Mouse (Mus musculus): ENCODE measurements around the gene Tmx2. TPM values are rescaled to one million over a fixed set of nuclear protein-coding genes. Genes with fewer than 3 reads are reported as not detected.

The Tmx2 gene
- polyA plus RNA-seq, 1 experiment = 86.0 TPM

DNA sequence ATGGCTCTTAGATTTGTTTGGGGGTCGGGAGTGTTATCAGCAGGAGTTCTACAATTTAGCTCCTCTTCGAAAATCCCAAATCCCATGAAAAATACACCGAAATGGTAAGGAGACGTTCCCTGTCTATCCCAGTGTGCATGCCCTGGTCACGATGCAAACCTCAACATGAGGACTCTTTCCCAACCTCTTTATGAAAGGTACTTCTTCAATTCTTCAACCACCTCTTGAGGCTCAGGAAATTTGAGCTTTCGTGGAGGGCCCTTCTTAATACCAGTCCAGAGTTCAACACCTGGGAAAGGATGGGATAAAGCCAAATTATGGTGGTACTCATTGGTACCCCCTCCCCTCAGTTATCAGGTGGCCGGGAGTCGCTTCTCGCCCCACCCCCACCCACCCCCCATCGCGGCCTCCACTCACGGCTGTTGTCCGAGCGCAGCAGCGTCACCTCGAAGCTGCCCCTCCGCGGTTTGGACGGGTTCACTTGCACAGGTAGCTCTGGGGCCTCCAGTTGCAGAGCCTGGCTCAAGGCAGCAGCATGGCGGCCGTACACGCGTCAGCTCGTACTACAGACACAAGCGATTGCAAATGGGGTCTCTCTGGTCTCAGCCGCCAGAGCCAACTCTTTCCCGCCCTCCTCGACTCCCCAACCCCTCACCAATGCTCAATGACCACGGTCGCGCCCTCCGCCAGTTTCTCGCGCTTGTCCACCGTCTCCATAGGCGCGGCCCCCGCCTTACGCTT lies 8.9 kb downstream of the Tmx2 start:
- Histone ChIP-seq H3K27ac (ENCODE audit: control insufficient read depth, insufficient read depth, low read depth, low read length) (peak overlapping the region; percentile 75), H3K4me3 (ENCODE audit: control insufficient read depth, low read depth, low read length) (peak overlapping the region; percentile 90), H3K4me1 (ENCODE audit: control insufficient read depth, insufficient read depth, low read length) (peaks cover 3% of the 10 kb centered on the region), H3K36me3 (ENCODE audit: control insufficient read depth, insufficient read depth, low read length) (peaks cover 3% of the 10 kb centered on the region), H3K27me3 (ENCODE audit: control insufficient read depth, insufficient read depth, low read length) (no peaks in the 10 kb centered on the region)
- TF ChIP-seq CTCF (IDR thresholded peaks at IDR 0.05; ENCODE audit: control insufficient read depth, insufficient read depth, insufficient replicate concordance, low read depth, low read length) = no peak
- no peak for TF ChIP-seq POLR2A (IDR thresholded peaks at IDR 0.05; ENCODE audit: control insufficient read depth, low read depth, low read length)

DNA sequence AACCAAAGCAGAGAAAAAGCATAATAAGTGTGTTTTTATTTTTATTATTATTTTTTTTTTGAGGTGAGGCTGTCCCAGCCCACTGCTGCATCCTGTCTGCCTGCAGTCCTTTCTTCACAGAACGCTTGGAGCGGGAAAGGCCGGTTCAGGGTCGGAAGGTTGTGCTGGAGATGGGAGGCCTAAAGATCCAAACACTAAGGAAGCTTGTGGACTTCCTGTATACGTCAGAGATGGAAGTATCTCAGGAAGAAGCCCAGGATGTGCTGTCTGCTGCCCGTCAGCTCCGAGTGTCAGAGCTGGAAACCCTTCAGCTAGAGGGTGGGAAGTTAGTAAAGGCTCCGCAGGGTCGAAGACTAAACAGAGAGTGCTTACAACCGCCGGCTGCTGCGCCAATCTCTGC lies 12.9 kb downstream of the Tmx2 start:
- Histone ChIP-seq H3K36me3 (ENCODE audit: control insufficient read depth, insufficient read depth, low read length) (no peaks in the 10 kb centered on the region), H3K4me3 (ENCODE audit: control insufficient read depth, low read depth, low read length) (no peak overlapping the region), H3K27ac (ENCODE audit: control insufficient read depth, insufficient read depth, low read depth, low read length) (no peak overlapping the region), H3K4me1 (ENCODE audit: control insufficient read depth, insufficient read depth, low read length) (peaks cover 3% of the 10 kb centered on the region), H3K27me3 (ENCODE audit: control insufficient read depth, insufficient read depth, low read length) (no peaks in the 10 kb centered on the region)
- TF ChIP-seq POLR2A (IDR thresholded peaks at IDR 0.05; ENCODE audit: control insufficient read depth, low read depth, low read length) (no peak), CTCF (IDR thresholded peaks at IDR 0.05; ENCODE audit: control insufficient read depth, insufficient read depth, insufficient replicate concordance, low read depth, low read length) (no peak)

DNA sequence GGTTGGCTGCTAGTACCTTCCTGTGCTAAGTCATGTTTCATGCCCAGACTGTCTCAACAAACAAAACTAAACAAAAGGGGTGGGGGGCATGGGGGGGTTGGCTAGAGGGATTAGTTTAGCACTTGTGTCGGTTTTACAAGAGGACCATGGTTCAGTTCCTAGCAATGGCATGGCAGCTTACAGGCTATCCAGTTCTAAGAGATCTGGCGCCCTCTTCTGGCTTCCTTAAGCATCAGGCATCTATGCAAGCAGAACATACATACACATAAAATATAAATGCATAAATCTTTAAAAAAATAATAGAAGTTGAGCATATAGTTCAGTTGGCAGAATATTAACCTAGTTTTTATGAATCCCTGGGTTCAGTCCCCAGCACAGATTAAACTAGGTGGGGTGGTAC lies 16.1 kb downstream of the Tmx2 start:
- no peaks in the 10 kb centered on the region for H3K27me3 ChIP-seq (ENCODE audit: control insufficient read depth, insufficient read depth, low read length)
- no peak for TF ChIP-seq CTCF (IDR thresholded peaks at IDR 0.05; ENCODE audit: control insufficient read depth, insufficient read depth, insufficient replicate concordance, low read depth, low read length)
- TF ChIP-seq POLR2A (IDR thresholded peaks at IDR 0.05; ENCODE audit: control insufficient read depth, low read depth, low read length) = no peak
- no peak overlapping the region for H3K27ac ChIP-seq (ENCODE audit: control insufficient read depth, insufficient read depth, low read depth, low read length)
- H3K4me3 ChIP-seq (ENCODE audit: control insufficient read depth, low read depth, low read length) = no peak overlapping the region
- H3K4me1 ChIP-seq (ENCODE audit: control insufficient read depth, insufficient read depth, low read length) = peaks cover 7% of the 10 kb centered on the region
- no peaks in the 10 kb centered on the region for H3K36me3 ChIP-seq (ENCODE audit: control insufficient read depth, insufficient read depth, low read length)

DNA sequence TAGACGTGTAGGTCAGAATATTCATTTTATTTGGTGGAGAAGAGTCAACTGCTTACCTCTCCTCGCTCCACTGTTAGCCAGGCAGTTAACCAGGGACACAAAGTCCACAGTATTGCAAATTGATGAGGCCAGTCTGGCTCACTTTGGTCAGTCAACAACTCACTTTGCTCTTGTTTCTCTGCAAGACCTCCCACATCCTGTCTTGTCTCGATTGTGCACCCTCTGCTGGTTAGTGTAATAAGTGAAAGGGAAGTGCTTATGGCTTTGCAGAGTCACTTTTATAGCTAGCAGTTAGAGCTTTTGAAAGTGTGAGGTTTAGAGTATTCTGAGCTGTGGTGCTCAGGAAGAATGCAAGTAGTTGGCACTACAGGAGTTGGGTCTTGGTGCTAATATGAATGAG lies 18.7 kb downstream of the Tmx2 start:
- Histone ChIP-seq H3K4me3 (ENCODE audit: control insufficient read depth, low read depth, low read length) (no peak overlapping the region), H3K4me1 (ENCODE audit: control insufficient read depth, insufficient read depth, low read length) (peaks cover 8% of the 10 kb centered on the region), H3K36me3 (ENCODE audit: control insufficient read depth, insufficient read depth, low read length) (no peaks in the 10 kb centered on the region), H3K27me3 (ENCODE audit: control insufficient read depth, insufficient read depth, low read length) (no peaks in the 10 kb centered on the region), H3K27ac (ENCODE audit: control insufficient read depth, insufficient read depth, low read depth, low read length) (no peak overlapping the region)
- TF ChIP-seq POLR2A (IDR thresholded peaks at IDR 0.05; ENCODE audit: control insufficient read depth, low read depth, low read length) (no peak), CTCF (IDR thresholded peaks at IDR 0.05; ENCODE audit: control insufficient read depth, insufficient read depth, insufficient replicate concordance, low read depth, low read length) (no peak)

DNA sequence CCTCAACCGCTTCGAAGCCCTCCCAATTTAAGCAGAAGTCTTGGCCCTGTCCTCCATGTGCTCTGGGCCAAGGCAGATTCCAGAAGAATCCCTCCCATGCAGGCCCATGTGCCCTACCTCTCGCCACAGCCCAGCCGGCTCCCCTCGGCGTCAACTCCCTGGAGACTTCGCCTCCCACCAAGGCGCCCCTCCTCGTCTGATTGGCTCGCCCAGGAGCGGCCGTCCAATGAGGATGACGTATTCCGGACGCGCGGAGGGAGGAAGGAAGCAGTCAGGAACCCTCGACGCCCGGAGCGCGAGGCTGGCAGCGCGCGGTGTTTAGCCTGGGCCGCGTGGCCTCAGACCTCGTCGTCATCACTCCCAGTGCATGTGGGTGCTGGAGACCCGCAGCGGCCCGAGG lies 20.1 kb downstream of the Tmx2 start, which contains the start of gene Btbd18:
Gene Btbd18 (plus strand): TSS at position 274 of the 400 bp plus-strand sequence.
- H3K27me3 ChIP-seq (ENCODE audit: control insufficient read depth, insufficient read depth, low read length) = no peaks in the 10 kb centered on the region
- peak within 1 kb of the TSS; percentile 95 for H3K4me3 ChIP-seq (ENCODE audit: control insufficient read depth, low read depth, low read length)
- H3K27ac ChIP-seq (ENCODE audit: control insufficient read depth, insufficient read depth, low read depth, low read length) = peak within 1 kb of the TSS; percentile 93
- H3K36me3 ChIP-seq (ENCODE audit: control insufficient read depth, insufficient read depth, low read length) = no peaks in the 10 kb centered on the region
- TF ChIP-seq CTCF (IDR thresholded peaks at IDR 0.05; ENCODE audit: control insufficient read depth, insufficient read depth, insufficient replicate concordance, low read depth, low read length) (no peak), POLR2A (IDR thresholded peaks at IDR 0.05; ENCODE audit: control insufficient read depth, low read depth, low read length) (peak; percentile 86)
- H3K4me1 ChIP-seq (ENCODE audit: control insufficient read depth, insufficient read depth, low read length) = peaks cover 8% of the 10 kb centered on the region

DNA sequence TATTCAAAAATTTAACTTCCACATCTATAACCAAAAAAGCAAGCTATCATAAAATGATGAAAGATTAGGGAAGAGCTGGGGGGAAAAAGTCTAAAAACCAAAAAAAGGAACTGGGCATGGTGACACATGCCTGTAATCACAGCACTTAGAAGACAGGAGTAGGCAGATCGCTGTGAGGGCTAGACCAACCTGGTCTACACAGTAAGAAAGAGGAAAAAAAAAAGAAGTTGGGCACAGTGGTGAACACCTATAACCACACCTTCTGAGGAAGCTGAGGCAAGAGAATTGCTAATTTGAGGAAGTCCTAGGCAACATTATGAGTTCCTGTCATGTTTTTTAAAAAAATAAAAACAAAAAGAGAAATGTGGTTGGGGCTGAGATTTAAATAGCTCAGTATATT lies 23.1 kb downstream of the Tmx2 start:
- Histone ChIP-seq H3K36me3 (ENCODE audit: control insufficient read depth, insufficient read depth, low read length) (no peaks in the 10 kb centered on the region), H3K27ac (ENCODE audit: control insufficient read depth, insufficient read depth, low read depth, low read length) (no peak overlapping the region), H3K4me1 (ENCODE audit: control insufficient read depth, insufficient read depth, low read length) (peaks cover 8% of the 10 kb centered on the region), H3K4me3 (ENCODE audit: control insufficient read depth, low read depth, low read length) (no peak overlapping the region), H3K27me3 (ENCODE audit: control insufficient read depth, insufficient read depth, low read length) (no peaks in the 10 kb centered on the region)
- TF ChIP-seq POLR2A (IDR thresholded peaks at IDR 0.05; ENCODE audit: control insufficient read depth, low read depth, low read length) (no peak), CTCF (IDR thresholded peaks at IDR 0.05; ENCODE audit: control insufficient read depth, insufficient read depth, insufficient replicate concordance, low read depth, low read length) (no peak)

DNA sequence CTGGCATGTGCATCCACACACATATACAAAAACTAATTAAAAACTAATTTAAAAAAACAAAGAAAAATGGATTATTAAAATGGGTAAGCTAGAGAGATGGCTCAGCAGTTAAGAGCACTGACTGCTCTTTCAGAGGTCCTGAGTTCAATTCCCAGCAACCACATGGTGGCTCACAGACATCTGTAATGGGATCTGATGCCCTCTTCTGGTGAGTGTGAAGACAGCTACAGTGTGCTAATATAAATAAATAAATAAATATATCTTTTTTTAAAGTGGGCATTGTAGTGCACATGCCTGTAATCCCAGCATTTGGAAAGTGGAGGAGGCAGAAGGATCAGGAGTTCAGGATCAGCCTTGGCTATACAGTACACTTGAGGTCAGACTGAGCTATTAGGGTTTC lies 25.6 kb downstream of the Tmx2 start:
- Histone ChIP-seq H3K4me3 (ENCODE audit: control insufficient read depth, low read depth, low read length) (no peak overlapping the region), H3K4me1 (ENCODE audit: control insufficient read depth, insufficient read depth, low read length) (peaks cover 10% of the 10 kb centered on the region), H3K27ac (ENCODE audit: control insufficient read depth, insufficient read depth, low read depth, low read length) (no peak overlapping the region), H3K36me3 (ENCODE audit: control insufficient read depth, insufficient read depth, low read length) (no peaks in the 10 kb centered on the region), H3K27me3 (ENCODE audit: control insufficient read depth, insufficient read depth, low read length) (no peaks in the 10 kb centered on the region)
- TF ChIP-seq CTCF (IDR thresholded peaks at IDR 0.05; ENCODE audit: control insufficient read depth, insufficient read depth, insufficient replicate concordance, low read depth, low read length) (no peak), POLR2A (IDR thresholded peaks at IDR 0.05; ENCODE audit: control insufficient read depth, low read depth, low read length) (no peak)

Measured in testis, adult 2 months (tissue).